Mouse (Mus musculus) small intestine, adult 2 months (tissue): ENCODE results near the gene St7l. TPM values are rescaled to one million over a fixed set of nuclear protein-coding genes. Genes with fewer than 3 reads are reported as not detected.

Experiments
- H3K27ac ChIP-seq: fragments of 200-500 bp; 2 replicates; pipeline ENCODE4 v1.5.1; 2012; ENCODE audit warnings: low read depth, low read length, control low read depth, inconsistent platforms; ENCODE audit not compliant: insufficient read depth
- H3K27me3 ChIP-seq: fragments of 200-500 bp; 2 replicates; pipeline ENCODE4 v1.6.1; 2012; ENCODE audit warnings: mild to moderate bottlenecking, moderate library complexity, low read length, inconsistent platforms; ENCODE audit not compliant: control insufficient read depth, insufficient read depth
- H3K36me3 ChIP-seq: fragments of 200-500 bp; 2 replicates; pipeline ENCODE4 v1.6.1; 2012; ENCODE audit warnings: mild to moderate bottlenecking, low read length, control low read depth, inconsistent platforms; ENCODE audit not compliant: control insufficient read depth, insufficient read depth
- H3K4me1 ChIP-seq: fragments of 200-500 bp; 2 replicates; pipeline ENCODE4 v1.6.1; 2012; ENCODE audit warnings: low read length, inconsistent platforms, mixed read lengths; ENCODE audit not compliant: control insufficient read depth, insufficient read depth, insufficient read length
- H3K4me3 ChIP-seq: fragments of 200-500 bp; 2 replicates; pipeline ENCODE4 v1.5.1; 2012; ENCODE audit warnings: low read depth, mild to moderate bottlenecking, control low read depth, inconsistent platforms, low read length, moderate library complexity
- CTCF ChIP-seq: fragments of 200-500 bp; IDR thresholded peaks from 2 replicates; pipeline ENCODE4 v1.5.1; 2012; ENCODE audit warnings: low read depth, mild to moderate bottlenecking, control low read depth, inconsistent platforms, low read length, moderate library complexity, mixed read lengths; ENCODE audit not compliant: insufficient replicate concordance, insufficient read length; ENCODE audit errors: extremely low read depth
- POLR2A ChIP-seq: fragments of 200-500 bp; IDR thresholded peaks from 2 replicates; pipeline ENCODE4 v1.6.1; 2012; ENCODE audit warnings: low read depth, mild to moderate bottlenecking, control low read depth, inconsistent platforms, low read length, moderate library complexity
- WGBS: fragments of 180-500 bp; shearing (Covaris S2); methylation state at CpG from one replicate; pipeline ENCODE4 v1.1.7; 2018; 5-methylcytosine and 5-hydroxymethylcytosine counted together
- polyA plus RNA-seq: library from polyadenylated mRNA; depleted of rRNA; stranded (reverse); fragments of >200 nt; gene quantifications from 2 replicates; pipeline ENCODE4 v1.2.3, GENCODE M21; 2012

St7l gene
- polyA plus RNA-seq, 1 experiment = 4.6 TPM

GRCm38 (mm10) chr3:104818749-104819134 lies 45.1 kb upstream of the St7l start:
- Histone ChIP-seq H3K36me3 (peaks cover 12% of the 10 kb centered on the region), H3K27ac (peak overlapping the region; percentile 84), H3K27me3 (no peaks in the 10 kb centered on the region), H3K4me3 (peak overlapping the region; percentile 89), H3K4me1 (peaks cover 5% of the 10 kb centered on the region; the same call in 1 of the 2 replicates)
- TF ChIP-seq POLR2A (no peak), CTCF (no peak)
- 4% methylated on average over 3 of the region's 3 CpGs for WGBS

- TF ChIP-seq CTCF = no peak
- no peak for TF ChIP-seq POLR2A
- H3K4me3 ChIP-seq = no peak overlapping the region
- peaks cover 5% of the 10 kb centered on the region; the same call in 1 of the 2 replicates for H3K4me1 ChIP-seq
- H3K36me3 ChIP-seq = peaks cover 13% of the 10 kb centered on the region
- H3K27ac ChIP-seq = no peak overlapping the region
- WGBS = 72% methylated on average over 1 of the region's 1 CpGs
- no peaks in the 10 kb centered on the region for H3K27me3 ChIP-seq
Observed at GRCm38 (mm10) chr3:104820426-104820825, 43.4 kb upstream of the St7l start.

- TF ChIP-seq POLR2A (no peak), CTCF (no peak)
- Histone ChIP-seq H3K27me3 (no peaks in the 10 kb centered on the region), H3K27ac (no peak overlapping the region), H3K4me3 (no peak overlapping the region), H3K36me3 (peaks cover 27% of the 10 kb centered on the region), H3K4me1 (peaks cover 2% of the 10 kb centered on the region; the same call in 1 of the 2 replicates)
- 64% methylated on average over 3 of the region's 3 CpGs for WGBS
Observed at GRCm38 (mm10) chr3:104822413-104822812, 41.4 kb upstream of the St7l start.

GRCm38 (mm10) chr3:104835797-104836196 lies 28.0 kb upstream of the St7l start:
- Histone ChIP-seq H3K27me3 (no peaks in the 10 kb centered on the region), H3K4me1 (no peaks in the 10 kb centered on the region), H3K27ac (no peak overlapping the region), H3K4me3 (no peak overlapping the region), H3K36me3 (peaks cover 60% of the 10 kb centered on the region)
- TF ChIP-seq CTCF (no peak), POLR2A (no peak)
- WGBS = 82% methylated on average over 3 of the region's 3 CpGs

- 86% methylated on average over 5 of the region's 5 CpGs for WGBS
- Histone ChIP-seq H3K36me3 (peaks cover 57% of the 10 kb centered on the region), H3K4me1 (no peaks in the 10 kb centered on the region), H3K4me3 (no peak overlapping the region), H3K27me3 (no peaks in the 10 kb centered on the region), H3K27ac (no peak overlapping the region)
- no peak for TF ChIP-seq POLR2A
- TF ChIP-seq CTCF = no peak
Observed at GRCm38 (mm10) chr3:104841049-104841448, 22.8 kb upstream of the St7l start.

GRCm38 (mm10) chr3:104846601-104847000 lies 17.2 kb upstream of the St7l start:
- TF ChIP-seq POLR2A = no peak
- TF ChIP-seq CTCF = no peak
- peaks cover 29% of the 10 kb centered on the region for H3K36me3 ChIP-seq
- WGBS = 90% methylated on average over 4 of the region's 4 CpGs

GRCm38 (mm10) chr3:104854465-104854864 lies 9.3 kb upstream of the St7l start:
- no peak overlapping the region for H3K4me3 ChIP-seq
- 68% methylated on average over 1 of the region's 1 CpGs for WGBS

More at GRCm38 (mm10) chr3:104846601-104847000, 17.2 kb upstream of the St7l start:
- no peaks in the 10 kb centered on the region for H3K27me3 ChIP-seq
- no peak overlapping the region for H3K4me3 ChIP-seq
- no peak overlapping the region for H3K27ac ChIP-seq
- H3K4me1 ChIP-seq = no peaks in the 10 kb centered on the region

GRCm38 (mm10) chr3:104854866-104855265 lies 8.9 kb upstream of the St7l start:
- Histone ChIP-seq H3K27ac (no peak overlapping the region), H3K36me3 (peaks cover 17% of the 10 kb centered on the region), H3K4me1 (peaks cover 2% of the 10 kb centered on the region; the same call in 1 of the 2 replicates), H3K27me3 (no peaks in the 10 kb centered on the region), H3K4me3 (no peak overlapping the region)
- TF ChIP-seq CTCF = no peak
- TF ChIP-seq POLR2A = no peak

More at GRCm38 (mm10) chr3:104854465-104854864, 9.3 kb upstream of the St7l start:
- Histone ChIP-seq H3K27ac (no peak overlapping the region), H3K4me1 (peaks cover 2% of the 10 kb centered on the region; the same call in 1 of the 2 replicates), H3K27me3 (no peaks in the 10 kb centered on the region), H3K36me3 (peaks cover 16% of the 10 kb centered on the region)
- TF ChIP-seq POLR2A = no peak
- no peak for TF ChIP-seq CTCF
